Mouse (Mus musculus): ENCODE results near the gene Tmem50b. TPM values are rescaled to one million over a fixed set of nuclear protein-coding genes. Genes with fewer than 3 reads are reported as not detected.

Tmem50b gene
- polyA plus RNA-seq, 1 experiment from 2014 or later = 13.3 TPM

DNA sequence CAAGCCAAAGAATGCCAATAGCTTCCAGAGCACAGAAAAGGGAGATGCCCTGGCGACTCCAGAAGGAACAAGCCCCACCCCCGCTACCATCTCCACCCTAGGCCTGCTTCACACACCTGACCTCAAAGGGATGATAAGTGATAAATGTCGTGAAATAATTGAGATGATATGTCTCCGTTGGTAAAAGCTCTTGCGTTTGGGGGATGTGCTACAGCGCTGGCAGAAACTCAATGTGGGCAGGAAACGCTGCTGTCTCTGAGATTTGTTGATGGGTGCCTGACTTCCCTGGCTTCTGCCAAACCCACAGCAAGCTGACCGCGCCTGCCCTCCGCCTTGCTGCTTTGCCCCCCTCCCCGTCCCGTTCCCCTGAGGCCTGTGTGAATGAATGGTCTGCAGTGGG is 44.0 kb downstream of the Tmem50b start:
- Histone ChIP-seq H3K9ac (ENCODE audit: low read depth, low read length) (no peak overlapping the region), H3K4me2 (no peak overlapping the region), H3K4me3 (ENCODE audit: low read depth, low read length) (no peak overlapping the region), H3K27ac (ENCODE audit: low read depth, low read length) (no peak overlapping the region), H3K27me3 (replicated peaks; ENCODE audit: control insufficient read depth, insufficient read depth, low read length) (no peaks in the 10 kb centered on the region), H3K36me3 (ENCODE audit: control insufficient read depth, insufficient read depth, low read length) (peaks cover 5% of the 10 kb centered on the region; the same call in 1 of the 2 replicates), H3K9me3 (ENCODE audit: control insufficient read depth, low read length) (no peaks in the 10 kb centered on the region), H3K4me1 (replicated peaks; ENCODE audit: control insufficient read depth, insufficient read depth, low read length) (peaks cover 44% of the 10 kb centered on the region)
- WGBS = 33% methylated on average over 12 of the region's 12 CpGs
- DNase-seq (ENCODE audit: low spot score) = no peak
- ATAC-seq (replicated peaks; ENCODE audit: low FRiP score) = no peak

GRCm38 (mm10) chr16:91552072-91552471 is 45.5 kb downstream of the Tmem50b start:
- Histone ChIP-seq H3K36me3 (ENCODE audit: control insufficient read depth, insufficient read depth, low read length) (peaks cover 3% of the 10 kb centered on the region; the same call in 1 of the 2 replicates), H3K9ac (ENCODE audit: low read depth, low read length) (peak overlapping the region; percentile 43; the same call in 1 of the 2 replicates), H3K4me3 (ENCODE audit: low read depth, low read length) (no peak overlapping the region), H3K27ac (ENCODE audit: low read depth, low read length) (no peak overlapping the region; the same call in 1 of the 2 replicates), H3K4me2 (peak overlapping the region; percentile 58), H3K4me1 (replicated peaks; ENCODE audit: control insufficient read depth, insufficient read depth, low read length) (peaks cover 54% of the 10 kb centered on the region), H3K9me3 (ENCODE audit: control insufficient read depth, low read length) (no peaks in the 10 kb centered on the region), H3K27me3 (replicated peaks; ENCODE audit: control insufficient read depth, insufficient read depth, low read length) (no peaks in the 10 kb centered on the region)
- ATAC-seq (replicated peaks; ENCODE audit: low FRiP score) (no peak), DNase-seq (ENCODE audit: low spot score) (no peak)
- WGBS = 62% methylated on average over 9 of the region's 9 CpGs

GRCm38 (mm10) chr16:91551081-91551524 is 46.5 kb downstream of the Tmem50b start:
- peak overlapping the region; percentile 58 for H3K4me2 ChIP-seq
- H3K4me3 ChIP-seq (ENCODE audit: low read depth, low read length) = no peak overlapping the region
- H3K27me3 ChIP-seq (replicated peaks; ENCODE audit: control insufficient read depth, insufficient read depth, low read length) = no peaks in the 10 kb centered on the region
- peak overlapping the region; percentile 7; the same call in 1 of the 2 replicates for H3K9ac ChIP-seq (ENCODE audit: low read depth, low read length)
- no peak for DNase-seq (ENCODE audit: low spot score)
- peak; percentile 81 for ATAC-seq (replicated peaks; ENCODE audit: low FRiP score)
- peak overlapping the region; percentile 61 for H3K27ac ChIP-seq (ENCODE audit: low read depth, low read length)
- WGBS = 32% methylated on average over 10 of the region's 10 CpGs
- H3K9me3 ChIP-seq (ENCODE audit: control insufficient read depth, low read length) = no peaks in the 10 kb centered on the region
- peaks cover 59% of the 10 kb centered on the region for H3K4me1 ChIP-seq (replicated peaks; ENCODE audit: control insufficient read depth, insufficient read depth, low read length)
- no peaks in the 10 kb centered on the region for H3K36me3 ChIP-seq (ENCODE audit: control insufficient read depth, insufficient read depth, low read length)

- H3K27ac ChIP-seq (ENCODE audit: low read depth, low read length) = no peak overlapping the region
- 76% methylated on average over 5 of the region's 5 CpGs for WGBS
- H3K4me2 ChIP-seq = no peak overlapping the region; the same call in 1 of the 2 replicates
- H3K27me3 ChIP-seq (replicated peaks; ENCODE audit: control insufficient read depth, insufficient read depth, low read length) = no peaks in the 10 kb centered on the region
- ATAC-seq (replicated peaks; ENCODE audit: low FRiP score) = no peak
- no peak overlapping the region for H3K9ac ChIP-seq (ENCODE audit: low read depth, low read length)
- DNase-seq (ENCODE audit: low spot score) = no peak
- H3K36me3 ChIP-seq (ENCODE audit: control insufficient read depth, insufficient read depth, low read length) = no peaks in the 10 kb centered on the region
- no peaks in the 10 kb centered on the region for H3K9me3 ChIP-seq (ENCODE audit: control insufficient read depth, low read length)
- H3K4me3 ChIP-seq (ENCODE audit: low read depth, low read length) = no peak overlapping the region
- peaks cover 69% of the 10 kb centered on the region for H3K4me1 ChIP-seq (replicated peaks; ENCODE audit: control insufficient read depth, insufficient read depth, low read length)
These were observed 48.0 kb downstream of the Tmem50b start for GRCm38 (mm10) chr16:91549616-91550015.

DNA sequence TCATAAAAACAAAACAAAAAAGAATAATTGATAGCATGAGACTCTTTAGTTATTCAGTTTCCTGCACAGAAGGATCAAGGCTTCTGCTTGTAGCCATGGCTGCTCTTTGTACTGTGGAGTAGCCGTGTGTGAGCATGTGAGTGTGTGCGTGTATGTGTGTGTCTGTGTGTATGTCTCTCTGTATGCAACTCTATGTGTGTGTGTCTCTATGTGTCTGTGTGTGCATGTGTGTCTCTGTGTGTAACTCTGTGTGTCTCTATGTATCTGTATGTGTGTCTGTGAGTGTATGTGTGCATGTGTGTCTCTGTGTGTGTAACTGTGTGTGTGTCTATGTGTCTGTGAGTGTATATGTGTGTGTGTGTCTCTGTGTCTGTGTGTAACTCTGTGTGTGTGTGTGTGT is 48.6 kb downstream of the Tmem50b start:
- no peaks in the 10 kb centered on the region for H3K9me3 ChIP-seq (ENCODE audit: control insufficient read depth, low read length)
- peaks cover 65% of the 10 kb centered on the region for H3K4me1 ChIP-seq (replicated peaks; ENCODE audit: control insufficient read depth, insufficient read depth, low read length)
- peak overlapping the region; percentile 99 for H3K4me2 ChIP-seq
- no peaks in the 10 kb centered on the region for H3K36me3 ChIP-seq (ENCODE audit: control insufficient read depth, insufficient read depth, low read length)
- DNase-seq (ENCODE audit: low spot score) (no peak), ATAC-seq (replicated peaks; ENCODE audit: low FRiP score) (no peak)
- H3K27me3 ChIP-seq (replicated peaks; ENCODE audit: control insufficient read depth, insufficient read depth, low read length) = no peaks in the 10 kb centered on the region
- WGBS = 66% methylated on average over 2 of the region's 2 CpGs
- H3K4me3 ChIP-seq (ENCODE audit: low read depth, low read length) = peak overlapping the region; percentile 2; the same call in 1 of the 2 replicates
- H3K27ac ChIP-seq (ENCODE audit: low read depth, low read length) = peak overlapping the region; percentile 1; the same call in 1 of the 2 replicates
- peak overlapping the region; percentile 11 for H3K9ac ChIP-seq (ENCODE audit: low read depth, low read length)

DNA sequence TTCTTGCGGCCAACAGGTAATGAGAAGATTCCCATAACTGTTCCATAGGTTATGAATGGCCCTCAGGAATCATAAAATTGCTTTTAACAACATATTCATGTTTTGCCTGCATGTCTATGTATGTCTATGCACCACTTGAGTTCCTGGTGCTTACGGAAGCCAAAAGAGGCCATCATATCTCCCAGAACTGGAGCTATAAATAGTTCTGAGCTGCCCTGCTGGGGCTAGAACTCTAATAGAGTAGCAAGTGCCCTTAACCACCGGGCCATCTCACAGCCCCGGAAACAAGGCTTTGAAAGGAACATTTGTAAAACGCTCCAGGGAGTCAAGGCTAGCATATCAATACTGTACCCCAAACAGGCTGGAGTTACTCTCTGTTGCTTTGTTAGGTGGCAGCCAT is 49.0 kb downstream of the Tmem50b start:
- Histone ChIP-seq H3K27me3 (replicated peaks; ENCODE audit: control insufficient read depth, insufficient read depth, low read length) (no peaks in the 10 kb centered on the region), H3K4me1 (replicated peaks; ENCODE audit: control insufficient read depth, insufficient read depth, low read length) (peaks cover 62% of the 10 kb centered on the region), H3K9ac (ENCODE audit: low read depth, low read length) (peak overlapping the region; percentile 11), H3K36me3 (ENCODE audit: control insufficient read depth, insufficient read depth, low read length) (no peaks in the 10 kb centered on the region), H3K4me2 (peak overlapping the region; percentile 99), H3K27ac (ENCODE audit: low read depth, low read length) (0 out of 2 replicates have a peak overlapping the region, but pooled peaks have one; percentile 1), H3K4me3 (ENCODE audit: low read depth, low read length) (peak overlapping the region; percentile 2; the same call in 1 of the 2 replicates), H3K9me3 (ENCODE audit: control insufficient read depth, low read length) (no peaks in the 10 kb centered on the region)
- 34% methylated on average over 5 of the region's 5 CpGs for WGBS
- ATAC-seq (replicated peaks; ENCODE audit: low FRiP score) (no peak), DNase-seq (ENCODE audit: low spot score) (no peak)

GRCm38 (mm10) chr16:91547974-91548373 is 49.6 kb downstream of the Tmem50b start:
- no peaks in the 10 kb centered on the region for H3K36me3 ChIP-seq (ENCODE audit: control insufficient read depth, insufficient read depth, low read length)
- H3K27ac ChIP-seq (ENCODE audit: low read depth, low read length) = no peak overlapping the region
- no peaks in the 10 kb centered on the region for H3K27me3 ChIP-seq (replicated peaks; ENCODE audit: control insufficient read depth, insufficient read depth, low read length)
- no peak for ATAC-seq (replicated peaks; ENCODE audit: low FRiP score)
- H3K4me2 ChIP-seq = peak overlapping the region; percentile 99
- no peak for DNase-seq (ENCODE audit: low spot score)
- H3K9ac ChIP-seq (ENCODE audit: low read depth, low read length) = no peak overlapping the region; the same call in 1 of the 2 replicates
- peaks cover 61% of the 10 kb centered on the region for H3K4me1 ChIP-seq (replicated peaks; ENCODE audit: control insufficient read depth, insufficient read depth, low read length)
- H3K4me3 ChIP-seq (ENCODE audit: low read depth, low read length) = peak overlapping the region; percentile 92
- H3K9me3 ChIP-seq (ENCODE audit: control insufficient read depth, low read length) = no peaks in the 10 kb centered on the region
- 44% methylated on average over 5 of the region's 5 CpGs for WGBS

GRCm38 (mm10) chr16:91546836-91547741 is 50.5 kb downstream of the Tmem50b start, which contains the start of gene Ifngr2:
Gene Ifngr2 (plus strand): TSS chr16:91547072.
- no peaks in the 10 kb centered on the region for H3K9me3 ChIP-seq (ENCODE audit: control insufficient read depth, low read length)
- H3K4me1 ChIP-seq (replicated peaks; ENCODE audit: control insufficient read depth, insufficient read depth, low read length) = peaks cover 56% of the 10 kb centered on the region
- H3K4me2 ChIP-seq = peak within 1 kb of the TSS; percentile 99
- no peaks in the 10 kb centered on the region for H3K27me3 ChIP-seq (replicated peaks; ENCODE audit: control insufficient read depth, insufficient read depth, low read length)
- WGBS = 1% methylated on average over 58 of the region's 74 CpGs
- H3K9ac ChIP-seq (ENCODE audit: low read depth, low read length) = peak within 1 kb of the TSS; percentile 92
- H3K27ac ChIP-seq (ENCODE audit: low read depth, low read length) = peak within 1 kb of the TSS; percentile 84
- peak; percentile 79 for DNase-seq (ENCODE audit: low spot score)
- H3K36me3 ChIP-seq (ENCODE audit: control insufficient read depth, insufficient read depth, low read length) = no peaks in the 10 kb centered on the region
- peak; percentile 70 for ATAC-seq (replicated peaks; ENCODE audit: low FRiP score)
- peak within 1 kb of the TSS; percentile 92 for H3K4me3 ChIP-seq (ENCODE audit: low read depth, low read length)

Data from liver, embryonic 11.5 days (tissue).